Mouse (Mus musculus) forebrain, embryonic 15.5 days (tissue): ENCODE measurements around the gene Tnik. TPM values are rescaled to one million over a fixed set of nuclear protein-coding genes. Genes with fewer than 3 reads are reported as not detected.

Experiments
- ATAC-seq: fragments of 200-750 bp; cut with Nextera tagmentation; replicated peaks from 2 replicates; pipeline ENCODE4 v1.8.0; 2017; ENCODE audit warnings: mild to moderate bottlenecking, moderate TSS enrichment, moderate library complexity
- H3K27ac ChIP-seq: fragments of 300-500 bp; sonication (generic); replicated peaks from 2 replicates; pipeline ENCODE4 v1.5.1; 2015; ENCODE audit warnings: mild to moderate bottlenecking, inconsistent platforms
- H3K27me3 ChIP-seq: fragments of 300-500 bp; sonication (generic); 2 replicates; pipeline ENCODE4 v1.6.1; 2015; ENCODE audit warnings: inconsistent platforms
- H3K36me3 ChIP-seq: fragments of 300-500 bp; sonication (generic); 2 replicates; pipeline ENCODE4 v1.6.1; 2015; ENCODE audit warnings: mild to moderate bottlenecking, inconsistent platforms
- H3K4me1 ChIP-seq: fragments of 300-500 bp; sonication (generic); 2 replicates; pipeline ENCODE4 v1.6.1; 2015; ENCODE audit warnings: inconsistent platforms
- H3K4me2 ChIP-seq: fragments of 300-500 bp; sonication (generic); replicated peaks from 2 replicates; pipeline ENCODE4 v1.6.1; 2015; ENCODE audit warnings: mild to moderate bottlenecking, inconsistent platforms
- H3K4me3 ChIP-seq: fragments of 300-500 bp; sonication (generic); 2 replicates; pipeline ENCODE4 v1.5.1; 2015; ENCODE audit warnings: mild to moderate bottlenecking, inconsistent platforms
- H3K9ac ChIP-seq: fragments of 300-500 bp; sonication (generic); replicated peaks from 2 replicates; pipeline ENCODE4 v1.6.1; 2015; ENCODE audit warnings: mild to moderate bottlenecking, inconsistent platforms
- H3K9me3 ChIP-seq: fragments of 300-500 bp; sonication (generic); 2 replicates; pipeline ENCODE4 v1.6.1; 2016; ENCODE audit warnings: inconsistent platforms
- WGBS: fragments of 180-500 bp; shearing (Covaris S2); methylation state at CpG from one replicate; pipeline ENCODE4 v1.1.7; 2015; ENCODE audit warnings: mixed read lengths; 5-methylcytosine and 5-hydroxymethylcytosine counted together
- polyA plus RNA-seq: library from polyadenylated mRNA; unstranded; fragments of >200 nt; fragmentation: Nextera tagmentation; extraction: Ambion mirVana; gene quantifications from 2 replicates; pipeline ENCODE4 v1.2.1, GENCODE M21; 2015

The Tnik gene
- polyA plus RNA-seq, 1 experiment from 2014 or later: 97.8 TPM

DNA sequence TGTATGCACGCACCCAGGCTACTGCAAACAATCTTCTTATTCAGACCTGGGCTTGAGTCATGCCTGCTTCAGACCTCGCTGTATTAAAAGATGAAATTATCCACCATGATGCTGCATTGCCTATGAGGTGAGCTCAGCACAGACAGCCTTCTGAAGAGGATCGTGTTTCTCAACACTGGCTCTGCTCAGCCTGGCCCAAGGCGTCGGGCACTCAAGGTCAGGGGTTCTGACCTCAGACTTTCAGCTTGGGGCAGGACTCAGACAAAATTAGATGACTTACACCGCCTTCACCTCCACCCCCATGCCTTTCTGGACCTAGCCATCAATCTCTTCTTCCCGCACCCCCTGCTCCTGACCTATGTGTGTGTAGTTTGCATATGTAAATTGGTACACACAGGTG lies 4.2 kb downstream of the Tnik start:
- H3K27ac ChIP-seq: no peak overlapping the region
- H3K36me3 ChIP-seq: no peaks in the 10 kb centered on the region
- no peaks in the 10 kb centered on the region for H3K9me3 ChIP-seq
- no peak overlapping the region for H3K4me3 ChIP-seq
- 82% methylated on average over 7 of the region's 7 CpGs for WGBS
- no peak for ATAC-seq
- H3K9ac ChIP-seq: no peak overlapping the region
- H3K27me3 ChIP-seq: no peaks in the 10 kb centered on the region
- H3K4me1 ChIP-seq: peaks cover 48% of the 10 kb centered on the region
- peak overlapping the region; percentile 85; the same call in 1 of the 2 replicates for H3K4me2 ChIP-seq

DNA sequence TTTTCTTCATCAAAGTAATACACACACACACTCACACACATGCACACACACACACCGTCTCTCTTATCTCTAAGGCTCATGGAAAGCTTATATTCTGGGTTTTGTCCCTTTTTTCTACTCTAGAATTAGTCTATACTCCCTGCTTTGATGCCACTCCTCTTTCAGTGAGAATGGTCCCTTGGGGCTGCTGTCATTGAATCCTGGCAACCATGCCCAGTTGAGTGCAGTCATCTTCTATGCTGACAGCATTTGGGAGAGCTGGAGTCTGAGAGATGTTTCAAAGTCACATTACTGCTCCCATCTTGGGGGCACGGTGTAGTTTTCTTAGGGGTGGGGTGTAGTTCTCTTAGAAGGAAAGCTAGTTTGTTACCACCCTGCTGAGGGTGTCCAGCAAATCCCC lies 6.7 kb downstream of the Tnik start:
- H3K4me3 ChIP-seq: no peak overlapping the region
- H3K27ac ChIP-seq: no peak overlapping the region
- H3K9me3 ChIP-seq: no peaks in the 10 kb centered on the region
- 47% methylated on average over 2 of the region's 2 CpGs for WGBS
- H3K9ac ChIP-seq: no peak overlapping the region
- H3K36me3 ChIP-seq: no peaks in the 10 kb centered on the region
- H3K27me3 ChIP-seq: no peaks in the 10 kb centered on the region
- peaks cover 46% of the 10 kb centered on the region for H3K4me1 ChIP-seq
- no peak overlapping the region for H3K4me2 ChIP-seq
- no peak for ATAC-seq

DNA sequence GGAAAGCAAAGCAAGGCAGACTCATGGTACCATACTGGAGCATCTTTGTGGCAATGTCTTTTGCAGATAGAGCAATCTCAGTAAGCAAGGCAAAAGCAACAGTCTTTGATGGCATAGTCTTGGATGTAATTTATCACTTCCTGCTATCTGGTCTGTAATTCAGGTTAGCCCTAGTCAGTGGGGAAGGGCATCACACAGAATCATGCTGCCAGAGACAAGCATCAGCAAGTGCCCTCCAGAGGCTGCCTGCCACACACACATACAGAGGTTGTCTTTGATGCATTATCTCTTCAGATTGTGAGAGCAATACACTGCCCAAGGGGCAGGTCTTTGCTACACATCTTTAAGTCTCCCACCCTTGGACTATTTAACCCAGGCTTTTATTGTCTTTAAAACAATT lies 8.9 kb downstream of the Tnik start:
- Histone ChIP-seq H3K27ac (no peak overlapping the region), H3K4me2 (no peak overlapping the region), H3K9ac (no peak overlapping the region), H3K27me3 (no peaks in the 10 kb centered on the region), H3K4me3 (no peak overlapping the region), H3K9me3 (no peaks in the 10 kb centered on the region), H3K4me1 (peaks cover 34% of the 10 kb centered on the region), H3K36me3 (no peaks in the 10 kb centered on the region)
- no peak for ATAC-seq

DNA sequence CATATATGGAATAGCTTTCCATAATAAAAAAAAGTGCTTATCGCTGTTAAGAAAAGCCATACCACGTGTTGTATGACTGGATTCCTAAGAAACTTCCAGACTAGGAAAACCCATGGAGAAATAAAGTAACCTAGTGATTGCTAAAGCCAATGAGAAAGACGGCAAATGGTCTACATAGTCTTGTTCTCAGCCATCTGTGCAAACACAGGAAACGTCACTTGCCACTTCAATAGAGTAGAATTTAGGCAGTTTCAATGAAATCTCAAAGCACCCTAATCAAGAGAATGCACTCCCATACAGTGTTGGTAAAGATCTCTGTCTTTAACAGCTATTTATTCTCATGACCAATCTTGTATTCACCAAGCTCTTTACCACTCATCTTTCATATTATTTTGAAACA lies 11.7 kb downstream of the Tnik start:
- H3K27me3 ChIP-seq: no peaks in the 10 kb centered on the region
- WGBS: 93% methylated on average over 4 of the region's 4 CpGs
- ATAC-seq: no peak
- no peaks in the 10 kb centered on the region for H3K36me3 ChIP-seq
- no peak overlapping the region for H3K9ac ChIP-seq
- no peaks in the 10 kb centered on the region for H3K9me3 ChIP-seq
- H3K27ac ChIP-seq: no peak overlapping the region
- no peak overlapping the region for H3K4me3 ChIP-seq
- no peak overlapping the region for H3K4me2 ChIP-seq
- peaks cover 11% of the 10 kb centered on the region for H3K4me1 ChIP-seq

DNA sequence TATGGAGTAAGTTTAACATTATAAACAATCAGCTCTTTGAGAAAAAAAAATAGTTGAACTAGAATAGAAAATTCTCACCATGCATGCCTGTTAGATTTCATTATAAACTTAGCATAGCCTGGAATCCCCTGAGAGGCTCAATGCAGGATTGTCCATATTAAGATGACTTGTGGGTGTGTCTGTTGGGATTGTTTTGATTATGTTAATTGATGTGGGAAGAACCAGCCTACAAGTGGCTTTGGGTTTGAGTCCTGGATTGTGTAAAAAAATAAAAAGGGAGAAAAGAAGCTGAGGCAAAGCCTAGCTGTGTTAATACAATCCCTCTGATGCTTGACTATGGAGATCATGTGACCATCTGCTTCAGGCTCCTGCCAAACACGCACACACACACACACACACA lies 26.7 kb downstream of the Tnik start:
- no peak for ATAC-seq
- no peaks in the 10 kb centered on the region for H3K27me3 ChIP-seq
- no peak overlapping the region for H3K4me2 ChIP-seq
- no peak overlapping the region for H3K4me3 ChIP-seq
- no peaks in the 10 kb centered on the region for H3K9me3 ChIP-seq
- WGBS: 78% methylated on average over 1 of the region's 1 CpGs
- H3K4me1 ChIP-seq: no peaks in the 10 kb centered on the region
- H3K27ac ChIP-seq: no peak overlapping the region
- no peaks in the 10 kb centered on the region for H3K36me3 ChIP-seq
- H3K9ac ChIP-seq: no peak overlapping the region

DNA sequence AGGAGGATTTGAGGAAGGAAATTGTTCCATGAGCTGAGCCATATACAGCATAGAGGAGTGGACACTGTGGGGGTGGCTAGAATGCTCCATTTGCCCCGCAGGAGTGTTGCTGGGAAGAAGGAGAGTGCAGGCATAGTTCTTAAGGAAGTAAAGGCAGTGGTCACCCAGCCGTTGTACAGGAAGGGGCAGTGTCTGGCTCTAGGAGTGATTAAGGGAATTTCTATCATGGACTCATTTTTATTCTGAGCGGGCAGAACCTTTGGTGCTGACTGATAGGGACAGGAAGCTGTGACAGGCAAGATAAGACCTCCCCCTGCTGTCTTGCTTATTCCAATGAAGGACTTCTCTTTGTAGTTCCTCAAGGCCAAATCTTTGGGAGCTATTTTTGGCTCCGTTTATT lies 38.4 kb downstream of the Tnik start:
- no peak for ATAC-seq
- H3K27me3 ChIP-seq: no peaks in the 10 kb centered on the region
- no peak overlapping the region for H3K4me2 ChIP-seq
- no peaks in the 10 kb centered on the region for H3K36me3 ChIP-seq
- no peaks in the 10 kb centered on the region for H3K9me3 ChIP-seq
- H3K4me1 ChIP-seq: no peaks in the 10 kb centered on the region
- no peak overlapping the region for H3K9ac ChIP-seq
- no peak overlapping the region for H3K27ac ChIP-seq
- no peak overlapping the region for H3K4me3 ChIP-seq
- WGBS: 84% methylated on average over 4 of the region's 4 CpGs

DNA sequence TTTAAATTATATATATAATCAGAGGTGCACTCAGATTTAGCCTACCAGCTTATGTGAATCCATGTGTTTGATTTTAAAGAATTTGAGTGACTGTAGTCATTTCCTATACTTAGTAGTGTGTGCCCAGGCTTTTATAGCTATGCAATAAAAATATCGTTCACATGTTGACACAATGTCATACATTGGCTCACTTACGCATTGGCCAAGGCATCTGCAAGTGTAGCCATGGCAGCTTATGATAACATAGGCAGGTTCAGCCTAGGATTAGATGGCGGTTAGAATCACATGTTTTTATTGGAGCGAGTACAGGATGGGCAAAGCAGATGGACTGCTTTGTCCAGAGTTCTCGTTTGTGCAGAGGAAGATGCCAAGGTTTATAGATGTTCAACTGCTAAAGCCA lies 40.9 kb downstream of the Tnik start:
- no peak overlapping the region for H3K4me3 ChIP-seq
- no peaks in the 10 kb centered on the region for H3K4me1 ChIP-seq
- 80% methylated on average over 5 of the region's 5 CpGs for WGBS
- no peak overlapping the region for H3K27ac ChIP-seq
- H3K36me3 ChIP-seq: no peaks in the 10 kb centered on the region
- H3K9me3 ChIP-seq: no peaks in the 10 kb centered on the region
- H3K27me3 ChIP-seq: no peaks in the 10 kb centered on the region
- H3K9ac ChIP-seq: no peak overlapping the region
- no peak overlapping the region for H3K4me2 ChIP-seq
- no peak for ATAC-seq

DNA sequence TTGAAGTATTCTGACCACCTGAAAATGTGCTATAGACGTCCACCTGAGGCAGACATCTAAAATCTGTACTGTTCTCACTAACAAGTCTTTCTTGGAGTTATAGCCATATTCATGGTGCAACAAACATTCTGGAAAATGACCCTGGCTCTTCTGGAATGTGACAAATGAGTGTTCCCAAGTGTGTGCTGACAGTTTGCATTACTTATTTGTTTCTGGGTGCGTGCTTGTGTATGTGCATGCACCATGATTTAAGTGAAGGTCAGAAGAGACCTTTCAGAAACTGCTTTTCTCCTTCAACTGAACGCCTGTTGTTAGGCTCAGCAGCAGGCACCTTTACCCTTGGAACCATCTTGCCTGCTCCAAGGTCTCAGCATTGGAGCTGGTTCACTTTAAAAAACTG lies 43.8 kb downstream of the Tnik start:
- no peak overlapping the region for H3K4me2 ChIP-seq
- H3K4me3 ChIP-seq: no peak overlapping the region
- no peak overlapping the region for H3K9ac ChIP-seq
- H3K27ac ChIP-seq: no peak overlapping the region
- WGBS: 90% methylated on average over 3 of the region's 3 CpGs
- H3K27me3 ChIP-seq: no peaks in the 10 kb centered on the region
- ATAC-seq: no peak
- H3K9me3 ChIP-seq: no peaks in the 10 kb centered on the region
- 0 out of 2 replicates have a peak, but pooled peaks cover 1% of the 10 kb centered on the region for H3K4me1 ChIP-seq
- no peaks in the 10 kb centered on the region for H3K36me3 ChIP-seq

DNA sequence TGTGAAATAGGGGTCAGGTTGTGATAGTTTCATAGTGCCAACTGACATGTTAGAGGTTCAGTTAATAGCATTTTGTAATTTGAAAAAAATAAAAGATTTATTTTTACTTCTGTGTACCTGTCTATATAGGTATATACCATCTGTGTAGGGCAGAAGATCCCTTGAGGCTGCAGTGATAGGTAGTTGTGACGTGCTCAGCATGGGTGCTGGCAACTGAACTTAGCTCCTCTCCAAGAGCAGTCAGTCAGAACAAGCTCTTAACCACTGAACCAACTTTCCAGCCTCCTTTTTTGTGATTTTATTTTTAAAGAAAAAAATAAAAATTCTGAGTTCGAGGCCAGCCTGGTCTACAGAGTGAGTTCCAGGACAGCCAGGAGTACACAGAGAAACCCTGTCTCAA lies 51.4 kb downstream of the Tnik start:
- Histone ChIP-seq H3K9me3 (no peaks in the 10 kb centered on the region), H3K4me2 (no peak overlapping the region), H3K27me3 (no peaks in the 10 kb centered on the region), H3K9ac (no peak overlapping the region), H3K36me3 (no peaks in the 10 kb centered on the region), H3K4me3 (no peak overlapping the region), H3K27ac (no peak overlapping the region), H3K4me1 (peaks cover 8% of the 10 kb centered on the region; the same call in 1 of the 2 replicates)
- 92% methylated on average over 2 of the region's 2 CpGs for WGBS
- no peak for ATAC-seq

DNA sequence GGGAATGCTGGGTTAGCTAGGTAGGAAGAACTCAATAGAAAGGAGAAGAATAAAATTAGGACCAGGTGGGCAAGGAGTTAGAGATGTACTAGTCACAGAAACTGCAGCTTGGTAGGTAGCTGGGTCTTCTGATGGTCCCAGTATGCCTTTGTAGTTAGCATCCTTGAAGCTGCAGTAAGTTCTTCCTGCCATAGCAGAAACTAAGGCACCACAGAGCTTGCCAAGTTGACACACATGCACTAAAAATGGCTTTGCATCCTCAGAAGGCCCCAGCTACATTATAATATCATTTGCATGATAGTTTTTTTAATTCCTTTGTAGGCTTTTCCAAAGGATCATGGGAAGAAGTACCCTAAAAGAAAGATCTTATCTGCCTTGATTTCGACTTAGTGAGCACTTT lies 54.3 kb downstream of the Tnik start:
- Histone ChIP-seq H3K4me1 (peaks cover 18% of the 10 kb centered on the region), H3K9ac (no peak overlapping the region), H3K4me2 (no peak overlapping the region), H3K27ac (no peak overlapping the region), H3K9me3 (no peaks in the 10 kb centered on the region), H3K4me3 (no peak overlapping the region), H3K36me3 (no peaks in the 10 kb centered on the region), H3K27me3 (no peaks in the 10 kb centered on the region)
- WGBS: 89% methylated on average over 1 of the region's 1 CpGs
- ATAC-seq: no peak

DNA sequence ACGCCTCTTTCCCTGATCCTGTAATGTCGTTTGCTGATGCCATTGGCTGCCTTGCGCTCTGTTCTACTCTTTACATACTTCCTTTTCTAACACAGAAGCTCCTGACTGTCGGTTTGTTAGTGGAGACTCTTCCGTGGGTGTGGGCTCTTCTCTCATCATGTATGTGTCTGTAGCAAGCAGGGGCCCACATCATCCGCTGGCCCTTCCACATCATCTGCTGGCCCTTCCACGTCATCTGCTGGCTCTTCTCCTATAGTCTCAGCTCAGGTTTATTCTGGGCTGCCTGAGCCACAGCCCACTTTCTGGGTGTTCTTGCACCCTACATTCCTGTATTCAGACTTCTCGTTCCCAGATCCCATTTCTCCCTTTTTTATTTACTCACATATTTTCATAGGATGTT lies 58.6 kb downstream of the Tnik start:
- Histone ChIP-seq H3K27ac (0 out of 2 replicates have a peak overlapping the region, but pooled peaks have one; percentile 3), H3K9me3 (no peaks in the 10 kb centered on the region), H3K4me1 (peaks cover 18% of the 10 kb centered on the region), H3K27me3 (no peaks in the 10 kb centered on the region), H3K4me2 (no peak overlapping the region), H3K9ac (no peak overlapping the region), H3K4me3 (no peak overlapping the region), H3K36me3 (no peaks in the 10 kb centered on the region)
- ATAC-seq: no peak
- 90% methylated on average over 8 of the region's 8 CpGs for WGBS

DNA sequence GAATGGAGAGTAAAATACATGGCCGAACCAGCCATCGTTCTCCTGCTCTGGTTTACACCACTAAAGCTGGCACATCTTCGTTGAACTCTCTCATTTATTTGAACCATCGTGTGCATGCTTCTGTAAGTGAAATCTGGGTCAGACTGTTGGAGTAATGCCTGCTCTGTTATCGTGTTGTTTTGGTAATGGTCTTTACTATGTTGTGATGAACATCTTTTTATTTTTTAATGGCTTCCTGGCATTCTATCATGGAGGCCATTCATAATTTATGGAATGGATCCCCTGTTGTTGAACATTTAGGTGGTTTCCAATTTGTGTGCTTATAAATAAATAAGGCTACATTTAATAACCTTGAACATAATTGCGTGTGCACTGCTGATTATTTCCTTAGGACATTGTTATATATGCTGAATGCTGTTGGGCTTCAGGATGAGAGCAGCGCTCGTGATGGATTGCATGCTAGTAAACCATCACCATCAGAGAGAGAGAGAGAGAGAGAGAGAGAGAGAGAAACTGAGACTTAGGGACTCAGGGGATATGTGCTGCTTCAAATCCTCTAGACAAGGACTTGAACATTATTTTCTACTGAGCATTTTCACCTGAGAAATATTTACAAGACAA lies 62.7 kb downstream of the Tnik start:
- 89% methylated on average over 8 of the region's 8 CpGs for WGBS
- no peaks in the 10 kb centered on the region for H3K9me3 ChIP-seq
- no peaks in the 10 kb centered on the region for H3K36me3 ChIP-seq
- H3K4me2 ChIP-seq: no peak overlapping the region
- H3K27ac ChIP-seq: no peak overlapping the region
- no peaks in the 10 kb centered on the region for H3K27me3 ChIP-seq
- no peak overlapping the region for H3K4me3 ChIP-seq
- H3K4me1 ChIP-seq: peaks cover 15% of the 10 kb centered on the region
- no peak for ATAC-seq
- H3K9ac ChIP-seq: no peak overlapping the region

DNA sequence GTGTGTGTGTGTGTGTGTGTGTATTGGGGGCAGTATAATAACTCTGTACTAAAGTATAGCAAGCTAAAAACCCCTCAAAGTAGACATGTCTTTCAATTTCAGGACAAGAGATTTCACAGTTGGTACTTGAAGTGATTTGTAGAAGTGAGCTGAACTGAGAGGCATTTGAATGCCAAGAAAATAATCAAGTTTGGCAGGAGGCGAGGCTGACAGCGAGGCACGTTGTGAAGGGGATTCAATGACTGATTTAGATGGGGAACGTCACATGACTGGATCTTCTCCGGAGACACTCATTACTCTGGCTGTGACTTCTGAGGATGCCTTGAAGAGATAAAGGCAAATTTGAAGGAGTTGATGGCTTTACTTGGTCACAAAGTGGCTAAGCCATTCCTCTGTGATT lies 69.3 kb downstream of the Tnik start:
- H3K4me1 ChIP-seq: peaks cover 43% of the 10 kb centered on the region
- no peak overlapping the region for H3K9ac ChIP-seq
- H3K4me2 ChIP-seq: no peak overlapping the region
- ATAC-seq: peak; percentile 41; the same call in 1 of the 2 replicates
- H3K27ac ChIP-seq: peak overlapping the region; percentile 82
- H3K36me3 ChIP-seq: no peaks in the 10 kb centered on the region
- H3K27me3 ChIP-seq: no peaks in the 10 kb centered on the region
- 19% methylated on average over 5 of the region's 5 CpGs for WGBS
- no peak overlapping the region for H3K4me3 ChIP-seq
- H3K9me3 ChIP-seq: no peaks in the 10 kb centered on the region
